Mouse (Mus musculus) megakaryocyte, embryonic 14.5 days (primary cell): ENCODE measurements at regions not wholly inside any gene's neighbourhood (a gene's known extent, or its start where the extent isn't known, plus 50 kb on each side); places are given as distances from the start of the nearest gene placed in this dataset.
"Not testable (repeated sequence)": the region's sequence is repeated elsewhere in the genome, so short reads cannot be mapped to it uniquely, and the experiment has no call there.

Experiments used
- H3K27me3 ChIP-seq: replicated peaks from 2 replicates; pipeline ENCODE3; 2012; ENCODE audit warnings: inconsistent platforms
- H3K36me3 ChIP-seq: replicated peaks from 2 replicates; pipeline ENCODE3; 2012; ENCODE audit warnings: low read length, inconsistent platforms, mixed read lengths
- H3K4me1 ChIP-seq: 2 replicates; pipeline ENCODE4 v1.6.1; 2012; ENCODE audit warnings: inconsistent platforms
- H3K4me3 ChIP-seq: replicated peaks from 2 replicates; pipeline ENCODE3; 2012; ENCODE audit warnings: moderate library complexity, mild to moderate bottlenecking, inconsistent platforms
- H3K9me3 ChIP-seq: 2 replicates; pipeline ENCODE4 v1.6.1; 2012; ENCODE audit warnings: inconsistent platforms
- FLI1 ChIP-seq: IDR thresholded peaks from 2 replicates; pipeline ENCODE4 v1.6.1; 2012; ENCODE audit warnings: low read length, inconsistent platforms, mixed read lengths
- GATA1 ChIP-seq: IDR thresholded peaks from 3 replicates; pipeline ENCODE4 v1.6.1; 2012; ENCODE audit warnings: mixed read lengths, low read length, inconsistent platforms, borderline replicate concordance

DNA sequence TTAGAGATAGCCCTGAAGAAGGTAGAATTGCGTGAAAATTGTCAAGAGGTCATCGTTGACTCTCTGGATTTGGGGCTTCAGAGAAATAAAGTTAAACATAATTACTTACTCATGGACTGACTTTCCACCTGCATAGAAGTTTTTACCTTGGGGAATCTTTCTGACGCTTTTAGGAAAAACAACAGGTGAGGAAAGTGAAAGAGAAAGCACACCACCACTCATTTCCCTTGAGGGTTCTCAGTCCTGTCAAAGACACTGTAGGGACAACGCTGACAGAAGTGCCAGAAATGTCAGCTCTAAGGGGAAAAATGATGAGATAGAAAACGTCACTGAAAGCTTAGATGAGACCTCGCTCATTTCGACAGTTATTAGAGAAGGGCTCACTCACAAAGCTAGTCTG, 265.2 kb upstream of the Ubash3b start:
- Histone ChIP-seq H3K4me1 (no peaks in the 10 kb centered on the region), H3K36me3 (no peaks in the 10 kb centered on the region), H3K4me3 (no peak overlapping the region), H3K27me3 (no peaks in the 10 kb centered on the region), H3K9me3 (no peaks in the 10 kb centered on the region)
- no peak for TF ChIP-seq FLI1
- no peak for TF ChIP-seq GATA1

- Histone ChIP-seq H3K9me3 (no peaks in the 10 kb centered on the region), H3K4me3 (no peak overlapping the region), H3K4me1 (no peaks in the 10 kb centered on the region), H3K27me3 (no peaks in the 10 kb centered on the region), H3K36me3 (no peaks in the 10 kb centered on the region)
- TF ChIP-seq FLI1 (no peak), GATA1 (no peak)
Measured at GRCm38 (mm10) chr9:41425225-41425624, 263.7 kb upstream of the Ubash3b start.

- H3K36me3 ChIP-seq, result no peaks in the 10 kb centered on the region
- H3K27me3 ChIP-seq, result no peaks in the 10 kb centered on the region
- no peaks in the 10 kb centered on the region for H3K4me1 ChIP-seq
- no peaks in the 10 kb centered on the region for H3K9me3 ChIP-seq
- no peak for TF ChIP-seq GATA1
- TF ChIP-seq FLI1, result no peak
- no peak overlapping the region for H3K4me3 ChIP-seq
Measured at GRCm38 (mm10) chr9:41413791-41414190, 252.3 kb upstream of the Ubash3b start.

DNA sequence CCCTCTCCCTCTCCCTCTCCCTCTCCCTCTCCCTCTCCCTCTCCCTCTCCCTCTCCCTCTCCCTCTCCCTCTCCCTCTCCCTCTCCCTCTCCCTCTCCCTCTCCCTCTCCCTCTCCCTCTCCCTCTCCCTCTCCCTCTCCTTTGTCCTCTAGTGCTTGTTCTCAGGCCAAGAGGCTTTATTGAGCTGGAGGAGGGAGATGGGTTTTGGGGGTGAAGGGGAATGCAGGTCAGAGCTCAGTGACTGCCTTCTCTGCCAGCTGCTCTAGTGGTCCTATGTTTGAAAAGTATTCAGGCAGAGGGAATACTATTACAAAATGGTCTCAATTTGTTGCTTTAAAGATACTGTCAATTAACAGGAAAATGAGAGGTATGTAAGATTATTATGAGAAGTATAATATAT, 251.6 kb upstream of the Ubash3b start:
- H3K36me3 ChIP-seq, H3K4me1 ChIP-seq, H3K9me3 ChIP-seq, H3K27me3 ChIP-seq, H3K4me3 ChIP-seq: not testable (repeated sequence)

GRCm38 (mm10) chr9:41412174-41412757, 250.8 kb upstream of the Ubash3b start:
- Histone ChIP-seq H3K36me3 (no peaks in the 10 kb centered on the region), H3K27me3 (no peaks in the 10 kb centered on the region), H3K4me1 (no peaks in the 10 kb centered on the region), H3K9me3 (no peaks in the 10 kb centered on the region), H3K4me3 (no peak overlapping the region)
- TF ChIP-seq GATA1 (no peak), FLI1 (no peak)

GRCm38 (mm10) chr9:41408301-41408700, 246.8 kb upstream of the Ubash3b start:
- Histone ChIP-seq H3K9me3 (no peaks in the 10 kb centered on the region), H3K27me3 (no peaks in the 10 kb centered on the region), H3K36me3 (no peaks in the 10 kb centered on the region), H3K4me3 (no peak overlapping the region), H3K4me1 (no peaks in the 10 kb centered on the region)
- TF ChIP-seq FLI1, result no peak
- no peak for TF ChIP-seq GATA1

DNA sequence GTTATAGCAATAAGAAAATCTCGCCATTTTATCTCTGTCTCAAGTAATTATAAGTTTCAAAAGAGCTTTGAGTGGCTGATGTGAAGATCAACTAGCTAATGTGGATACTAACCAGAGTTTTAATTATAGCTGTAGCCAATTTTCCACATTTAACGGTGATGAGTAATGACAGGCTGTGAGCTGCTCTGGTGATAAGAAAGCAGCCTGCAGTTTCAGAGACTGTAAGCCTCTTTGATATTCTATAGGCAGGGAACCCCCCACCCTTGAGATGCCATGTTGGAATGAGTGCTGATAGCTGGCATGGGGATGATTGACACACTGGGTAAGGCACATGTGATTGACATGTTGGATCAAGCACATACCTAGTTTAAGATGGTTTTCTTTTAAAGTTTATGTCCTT, 245.6 kb upstream of the Ubash3b start:
- Histone ChIP-seq H3K4me1 (no peaks in the 10 kb centered on the region), H3K4me3 (no peak overlapping the region), H3K36me3 (no peaks in the 10 kb centered on the region), H3K9me3 (no peaks in the 10 kb centered on the region), H3K27me3 (no peaks in the 10 kb centered on the region)
- TF ChIP-seq FLI1, result no peak

- Histone ChIP-seq H3K9me3 (no peaks in the 10 kb centered on the region), H3K36me3 (no peaks in the 10 kb centered on the region), H3K4me1 (no peaks in the 10 kb centered on the region), H3K27me3 (no peaks in the 10 kb centered on the region), H3K4me3 (no peak overlapping the region)
- no peak for TF ChIP-seq FLI1
- no peak for TF ChIP-seq GATA1
Measured at GRCm38 (mm10) chr9:41402942-41403341, 241.4 kb upstream of the Ubash3b start.

GRCm38 (mm10) chr9:41400950-41401349, 239.5 kb upstream of the Ubash3b start:
- Histone ChIP-seq H3K36me3 (no peaks in the 10 kb centered on the region), H3K4me1 (no peaks in the 10 kb centered on the region), H3K4me3 (no peak overlapping the region), H3K9me3 (no peaks in the 10 kb centered on the region), H3K27me3 (no peaks in the 10 kb centered on the region)
- TF ChIP-seq FLI1, result no peak
- TF ChIP-seq GATA1, result no peak

DNA sequence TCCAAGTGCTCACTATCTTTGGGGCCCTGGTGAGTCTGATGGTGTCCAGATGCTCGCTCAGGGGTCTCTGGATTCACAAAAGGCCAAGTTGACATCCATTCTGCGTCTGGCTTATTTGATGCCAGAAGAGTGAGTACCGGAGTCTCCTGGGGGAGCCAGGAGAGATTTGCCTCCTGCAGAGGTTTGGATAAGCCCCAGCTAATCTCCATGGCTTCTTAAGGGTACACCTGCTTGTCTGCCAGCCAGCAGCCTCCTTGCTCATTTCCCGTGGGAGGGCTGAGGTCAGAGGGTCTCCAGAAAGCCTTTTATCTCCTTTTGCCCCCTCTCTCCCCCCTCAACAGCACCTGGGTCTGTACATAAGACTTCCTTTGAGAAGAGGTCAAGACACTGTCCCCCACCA, 234.0 kb upstream of the Ubash3b start:
- Histone ChIP-seq H3K36me3 (no peaks in the 10 kb centered on the region), H3K4me3 (no peak overlapping the region), H3K9me3 (no peaks in the 10 kb centered on the region), H3K27me3 (no peaks in the 10 kb centered on the region), H3K4me1 (no peaks in the 10 kb centered on the region)
- no peak for TF ChIP-seq FLI1

- H3K36me3 ChIP-seq, result no peaks in the 10 kb centered on the region
- H3K4me3 ChIP-seq, result no peak overlapping the region
- no peaks in the 10 kb centered on the region for H3K9me3 ChIP-seq
- TF ChIP-seq FLI1, result no peak
- H3K4me1 ChIP-seq, result no peaks in the 10 kb centered on the region
- no peaks in the 10 kb centered on the region for H3K27me3 ChIP-seq
Measured at GRCm38 (mm10) chr9:41391591-41392320, 230.3 kb upstream of the Ubash3b start.
